Mouse (Mus musculus): ENCODE data around the gene Nfkbie.

Nfkbie gene

DNA sequence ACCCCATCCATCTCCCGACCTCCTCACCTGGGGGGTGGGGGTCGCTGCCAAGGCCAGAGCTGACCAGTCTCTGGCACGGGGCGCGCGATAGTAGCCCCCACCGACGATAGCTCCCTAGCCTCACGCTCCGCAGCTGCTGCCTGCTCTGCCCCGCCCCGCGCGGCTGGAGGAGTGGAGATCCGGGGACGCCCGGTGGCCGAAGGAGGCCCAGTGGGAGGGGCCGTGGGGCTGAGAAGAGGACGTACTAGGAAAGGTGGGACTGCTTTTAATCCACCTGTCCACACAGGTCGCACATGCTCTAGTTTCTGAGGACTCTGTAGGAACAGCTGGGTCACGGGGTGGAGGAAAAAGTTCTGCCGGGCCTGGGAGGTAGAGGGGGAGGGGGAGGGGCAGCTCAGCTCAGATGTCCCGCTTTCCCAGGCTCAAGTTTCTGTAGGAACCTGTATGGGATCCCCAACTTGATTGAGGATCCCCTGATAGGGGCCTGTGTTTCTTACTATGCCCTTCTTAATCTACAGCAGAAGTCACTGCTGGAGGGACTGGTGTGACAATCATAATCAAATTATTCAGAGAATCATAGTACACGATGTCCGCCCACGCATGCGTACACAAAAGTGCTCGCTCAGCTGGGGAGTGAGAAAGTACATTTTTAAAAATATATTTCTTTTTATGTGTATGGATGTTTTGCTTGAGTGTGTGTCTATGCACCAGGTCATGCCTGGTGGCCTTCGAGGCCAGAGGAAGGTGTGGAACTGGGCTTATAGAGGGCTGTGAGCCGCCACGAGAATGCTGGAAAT, 44.1 kb downstream of the Nfkbie start, which contains the start of gene Slc29a1:
Gene Slc29a1 (minus strand): TSS at position 161 of the 797 bp plus-strand sequence.
- peak; percentile 79 for DNase-seq

DNA sequence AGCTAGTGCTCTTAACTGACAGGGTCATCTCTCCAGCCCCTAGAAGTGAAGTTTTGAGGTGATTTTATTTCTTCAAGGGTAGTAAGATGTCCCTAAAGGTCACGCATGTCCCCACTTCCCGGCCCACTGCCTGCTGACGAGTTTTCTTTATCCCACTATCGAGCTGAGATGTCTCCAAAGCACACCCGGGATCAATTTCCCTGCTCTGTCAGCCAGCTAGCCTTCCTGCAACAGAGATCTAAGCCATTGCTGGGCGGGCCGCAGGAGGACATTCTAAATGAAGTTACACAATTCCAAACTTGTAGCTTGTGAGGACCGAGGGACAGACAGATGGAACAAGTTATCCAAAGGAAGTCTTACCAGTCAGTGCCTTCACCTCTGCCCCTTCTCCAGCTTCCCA, 44.8 kb downstream of the Nfkbie start:
- DNase-seq = no peak

DNA sequence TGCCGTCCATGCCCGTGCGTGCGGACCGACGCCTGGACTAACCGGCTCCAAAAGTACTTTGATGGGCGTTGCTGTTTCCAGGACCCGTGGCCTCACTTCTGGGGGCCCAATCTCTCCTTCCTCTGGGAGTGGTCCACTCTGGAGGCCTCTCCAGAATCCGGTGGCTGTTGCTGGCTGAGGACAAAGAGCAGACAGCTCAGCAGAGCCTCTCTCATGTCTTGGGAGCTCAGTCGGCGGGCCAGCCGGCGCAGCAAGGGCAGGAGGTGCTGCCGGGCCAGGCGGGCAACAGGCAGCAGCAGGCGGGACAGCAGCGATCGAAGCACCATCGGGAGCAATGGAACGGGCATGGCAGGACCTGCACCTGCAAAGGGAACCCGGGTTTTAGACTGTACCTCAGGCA, 45.8 kb downstream of the Nfkbie start:
- peak; percentile 23 for DNase-seq

DNA sequence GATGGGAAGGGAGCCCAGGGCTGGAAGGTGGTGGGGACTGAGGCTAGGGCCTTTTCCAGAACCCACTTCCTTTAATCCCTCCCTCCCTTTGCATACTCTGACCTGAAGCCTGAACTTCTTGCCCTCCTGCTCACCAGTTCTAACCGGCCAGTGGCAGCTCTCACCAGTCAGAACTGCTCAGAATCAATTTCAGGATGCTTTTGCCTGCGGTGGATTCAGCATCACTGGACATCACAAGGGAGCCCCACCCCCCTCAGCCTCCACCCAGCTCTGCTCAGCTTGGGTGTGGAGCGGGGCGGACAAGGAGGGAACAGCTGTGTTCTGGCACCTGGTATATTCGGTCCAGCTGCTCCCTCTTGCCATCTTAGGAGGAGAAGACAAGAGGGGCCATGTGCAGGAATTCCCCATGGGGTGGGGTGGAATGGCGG, 46.4 kb downstream of the Nfkbie start, which contains the start of gene Mymx:
Gene Mymx (minus strand): TSS at position 226 of the 428 bp plus-strand sequence.
- peak; percentile 54 for DNase-seq

DNA sequence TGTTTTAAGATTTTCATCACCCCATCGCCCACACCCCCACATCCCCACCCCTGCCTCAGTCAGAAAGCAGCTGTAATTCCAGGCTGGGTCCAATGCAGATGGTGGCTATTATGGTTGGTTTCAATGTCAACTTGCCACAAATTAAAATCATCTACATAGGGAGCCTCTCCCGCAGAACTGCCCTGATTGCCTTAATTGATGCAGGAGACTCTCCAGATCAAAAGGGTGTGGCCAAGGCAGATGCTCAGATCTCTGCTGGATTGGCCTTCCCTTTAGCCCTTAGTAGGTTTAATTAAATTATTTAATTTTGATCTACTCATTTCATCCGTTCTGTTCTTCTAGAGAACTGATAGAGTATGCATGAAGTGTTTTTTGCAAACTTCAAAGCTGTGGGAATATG, 47.5 kb downstream of the Nfkbie start:
- DNase-seq = no peak

DNA sequence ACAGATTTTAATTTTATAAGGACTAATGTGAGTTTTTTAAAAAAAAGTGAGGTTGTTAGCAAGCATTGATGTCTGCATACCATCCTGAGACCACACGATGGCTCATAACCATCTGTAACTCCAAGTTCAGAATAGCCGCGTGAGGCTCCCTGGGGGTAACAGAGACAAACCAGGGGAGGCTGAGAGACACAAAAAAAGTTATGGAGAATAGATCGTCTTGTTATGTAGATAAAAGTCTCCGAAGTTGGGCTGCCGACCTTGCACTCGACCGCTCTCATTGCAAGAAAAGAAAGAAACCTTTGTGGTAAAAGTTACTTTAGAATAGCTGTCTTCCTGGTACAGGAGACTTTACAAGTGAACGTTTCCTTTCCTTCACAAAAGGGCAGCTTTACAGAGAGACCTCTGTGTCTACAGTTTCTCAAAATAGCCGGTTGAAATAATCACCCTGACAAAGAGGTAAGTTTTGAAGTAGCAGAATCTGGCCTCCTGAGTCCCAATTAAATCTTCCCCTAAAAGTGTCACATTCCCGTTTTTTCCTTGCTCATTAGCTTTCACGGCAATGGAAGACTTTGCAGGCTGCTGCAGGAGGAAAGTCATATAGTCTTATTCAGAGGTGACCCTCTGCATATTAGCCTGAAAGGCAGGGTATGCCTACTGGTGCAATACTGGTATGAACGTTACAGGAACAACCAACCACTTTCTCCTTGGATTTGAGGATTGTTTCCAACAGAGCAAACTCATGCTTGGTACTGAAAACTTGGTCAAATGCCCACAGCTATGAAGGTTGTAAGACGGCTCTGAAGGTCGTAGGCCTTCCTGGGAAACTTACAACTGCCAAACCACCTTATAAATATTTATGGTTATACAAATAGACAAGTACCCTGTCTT, 51.7 kb downstream of the Nfkbie start:
- DNase-seq = no peak

DNA sequence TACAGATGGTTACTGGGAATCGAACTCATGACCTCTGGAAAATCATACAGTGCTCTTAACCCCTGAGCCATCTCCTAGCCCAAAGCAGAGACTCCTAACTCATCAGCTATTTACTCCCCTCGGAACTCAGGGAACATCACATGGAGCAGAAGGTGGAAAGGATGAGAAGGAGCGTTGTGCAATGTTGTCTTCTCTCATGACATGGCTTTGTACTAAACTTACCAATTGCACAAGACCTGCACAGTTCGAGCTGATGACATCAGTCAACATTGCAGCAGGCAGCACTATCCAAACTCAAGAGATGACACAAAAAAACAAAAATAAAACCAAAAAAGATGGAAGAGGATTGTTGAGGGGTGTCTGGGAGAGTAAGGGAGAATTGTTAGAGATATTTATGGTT, 52.9 kb downstream of the Nfkbie start:
- DNase-seq = no peak

DNA sequence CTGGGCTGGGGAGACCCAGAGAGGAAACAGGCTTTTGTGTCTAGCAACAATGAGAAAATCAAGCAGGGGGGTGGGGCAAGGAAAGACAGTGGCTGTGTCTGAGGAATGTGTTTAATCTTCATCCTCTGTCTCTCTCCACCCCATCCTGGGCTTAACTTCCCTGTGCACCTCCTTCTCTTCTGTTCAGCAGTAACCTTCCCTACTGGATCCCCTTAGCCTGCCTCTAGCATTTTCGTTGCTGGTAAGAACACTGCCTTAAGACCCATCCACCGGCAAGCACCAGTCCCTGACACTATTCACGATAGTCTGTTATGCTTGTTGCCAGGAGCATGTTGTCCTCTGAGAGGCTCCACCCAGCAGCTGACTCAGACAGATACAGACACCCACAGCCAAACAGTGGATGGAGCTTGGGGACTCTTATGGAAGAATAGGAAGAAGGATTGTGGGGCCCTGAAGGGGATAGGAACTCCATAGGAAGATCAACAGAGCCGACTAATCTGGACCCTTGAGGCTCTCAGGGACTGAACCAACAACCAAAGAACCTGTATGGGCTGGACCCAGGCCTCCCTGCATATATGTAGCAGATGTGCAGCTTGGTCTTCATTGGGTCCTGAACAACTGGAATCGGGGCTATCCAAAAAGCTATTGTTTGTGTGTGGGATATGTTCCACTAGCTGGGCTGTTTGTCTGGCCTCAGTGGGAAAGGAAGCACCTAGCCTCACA, 54.8 kb downstream of the Nfkbie start:
- no peak for DNase-seq

DNA sequence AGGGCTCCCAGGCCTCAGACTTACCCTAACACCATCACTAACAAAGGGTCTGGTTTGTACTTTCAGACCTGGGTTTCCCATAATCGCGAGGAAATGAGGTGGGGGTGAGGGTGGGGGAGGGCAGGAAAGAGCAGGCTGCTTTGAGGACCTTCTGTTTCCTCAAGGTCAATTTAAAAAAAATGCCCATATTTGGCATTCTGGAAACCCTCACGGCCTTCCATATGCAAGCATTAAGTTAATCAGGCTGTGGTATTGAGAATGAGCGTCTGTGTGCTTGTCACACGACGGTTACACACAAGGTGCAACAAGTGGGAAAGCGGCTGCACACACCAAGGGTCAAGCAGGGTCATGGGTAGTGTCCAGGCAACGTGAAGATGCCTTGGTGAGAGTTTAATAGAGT, 56.5 kb downstream of the Nfkbie start:
- no peak for DNase-seq
